Mouse (Mus musculus): ENCODE measurements at regions not wholly inside any gene's neighbourhood (a gene's known extent, or its start where the extent isn't known, plus 50 kb on each side); places are given as distances from the start of the nearest gene placed in this dataset.

- no peak for TF ChIP-seq HCFC1 (IDR thresholded peaks at IDR 0.05; ENCODE audit: borderline replicate concordance, insufficient read depth, low read length)
- TF ChIP-seq ZC3H11A (IDR thresholded peaks at IDR 0.05; ENCODE audit: borderline replicate concordance, low read depth, low read length), result no peak
- no peak for TF ChIP-seq CHD2 (IDR thresholded peaks at IDR 0.05; ENCODE audit: low read depth, low read length)
- TF ChIP-seq ZNF384 (IDR thresholded peaks at IDR 0.05; ENCODE audit: low read depth, low read length), result no peak
- TF ChIP-seq MAFK (IDR thresholded peaks at IDR 0.05; ENCODE audit: insufficient read depth, low read depth, low read length), result no peak
Observed at GRCm38 (mm10) chr9:49192776-49193175, 57.6 kb upstream of the Gm4894 start.

Data from ES-E14 (cell line).